Mouse (Mus musculus): ENCODE measurements around the gene Bves. TPM values are rescaled to one million over a fixed set of nuclear protein-coding genes. Genes with fewer than 3 reads are reported as not detected.
A peak's percentile ranks its signal among the peaks of the same experiment; 100 is the strongest.

Bves gene
- polyA plus RNA-seq, 1 experiment from 2014 or later: 1.7 TPM

DNA sequence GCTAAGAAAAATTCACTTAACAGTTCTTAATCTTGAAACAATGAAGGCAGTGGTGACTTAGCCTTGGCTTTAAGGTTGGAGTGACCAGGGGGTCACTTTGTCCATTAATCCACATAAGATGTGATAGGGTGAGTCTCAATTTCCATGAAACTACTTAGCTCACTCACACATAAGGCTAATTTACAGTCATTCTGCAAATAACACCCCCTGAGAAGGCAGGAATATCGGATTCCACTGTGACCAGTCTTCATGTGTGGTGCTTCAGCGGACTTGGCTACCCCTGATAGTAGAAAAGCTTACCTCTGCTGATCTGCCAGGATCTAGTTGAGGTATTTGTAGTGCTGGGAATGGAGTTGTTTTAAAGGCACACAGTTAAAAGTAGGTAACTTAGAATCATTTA is 35.0 kb downstream of the Bves start:
- Histone ChIP-seq H3K27ac (ENCODE audit: low read depth, low read length) (no peak overlapping the region), H3K9ac (ENCODE audit: low read length) (no peak overlapping the region), H3K36me3 (ENCODE audit: control insufficient read depth, insufficient read depth, low read length) (no peaks in the 10 kb centered on the region), H3K27me3 (ENCODE audit: control insufficient read depth, insufficient read depth, low read length) (no peaks in the 10 kb centered on the region), H3K9me3 (ENCODE audit: control insufficient read depth, low read length) (no peaks in the 10 kb centered on the region), H3K4me1 (ENCODE audit: control insufficient read depth, insufficient read depth, low read length) (no peaks in the 10 kb centered on the region), H3K4me2 (no peak overlapping the region), H3K4me3 (ENCODE audit: low read depth, low read length) (no peak overlapping the region)
- peak; percentile 12 for DNase-seq (ENCODE audit: low spot score, missing footprints)
- 85% methylated on average over 2 of the region's 2 CpGs for WGBS
- ATAC-seq (ENCODE audit: low FRiP score): no peak

DNA sequence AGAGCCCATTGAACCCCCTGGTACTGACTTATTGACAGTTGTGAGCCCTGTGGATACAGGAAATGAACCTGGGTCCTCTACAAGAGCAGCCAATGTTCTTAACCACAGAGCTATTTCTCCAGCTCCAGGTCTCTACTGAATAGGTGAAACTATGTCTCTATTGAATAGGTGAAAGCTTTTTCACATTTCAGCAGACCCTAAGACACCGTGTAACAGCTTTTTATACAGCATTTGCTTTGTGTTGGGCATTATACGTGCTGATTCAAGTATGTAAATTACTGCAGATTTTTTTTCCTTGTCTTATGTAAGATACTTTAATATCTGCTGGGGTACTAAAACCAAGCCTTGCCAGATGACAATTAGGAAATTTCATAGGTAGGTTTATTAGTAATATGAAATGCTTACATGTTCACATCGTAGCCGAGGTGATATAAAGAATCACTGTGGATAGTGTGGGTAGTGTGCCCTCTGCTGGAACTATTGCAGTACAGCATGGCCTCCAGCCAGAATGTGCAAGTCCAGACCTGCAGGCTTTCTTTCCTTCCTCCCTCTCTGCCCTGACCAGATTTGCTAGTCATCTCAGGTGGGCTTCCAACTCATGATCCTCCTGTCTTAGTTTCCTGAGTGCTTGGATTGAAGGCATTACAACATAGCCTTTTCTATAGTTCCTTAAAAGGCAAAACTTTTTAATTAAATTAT is 37.6 kb downstream of the Bves start:
- Histone ChIP-seq H3K4me1 (ENCODE audit: control insufficient read depth, insufficient read depth, low read length) (no peaks in the 10 kb centered on the region), H3K9me3 (ENCODE audit: control insufficient read depth, low read length) (no peaks in the 10 kb centered on the region), H3K27me3 (ENCODE audit: control insufficient read depth, insufficient read depth, low read length) (no peaks in the 10 kb centered on the region), H3K27ac (ENCODE audit: low read depth, low read length) (no peak overlapping the region), H3K9ac (ENCODE audit: low read length) (no peak overlapping the region), H3K4me2 (no peak overlapping the region), H3K36me3 (ENCODE audit: control insufficient read depth, insufficient read depth, low read length) (no peaks in the 10 kb centered on the region), H3K4me3 (ENCODE audit: low read depth, low read length) (no peak overlapping the region)
- ATAC-seq (ENCODE audit: low FRiP score): peak; percentile 70; the same call in 1 of the 2 replicates
- DNase-seq (ENCODE audit: low spot score, missing footprints): peak; percentile 91
- WGBS: 69% methylated on average over 4 of the region's 4 CpGs

DNA sequence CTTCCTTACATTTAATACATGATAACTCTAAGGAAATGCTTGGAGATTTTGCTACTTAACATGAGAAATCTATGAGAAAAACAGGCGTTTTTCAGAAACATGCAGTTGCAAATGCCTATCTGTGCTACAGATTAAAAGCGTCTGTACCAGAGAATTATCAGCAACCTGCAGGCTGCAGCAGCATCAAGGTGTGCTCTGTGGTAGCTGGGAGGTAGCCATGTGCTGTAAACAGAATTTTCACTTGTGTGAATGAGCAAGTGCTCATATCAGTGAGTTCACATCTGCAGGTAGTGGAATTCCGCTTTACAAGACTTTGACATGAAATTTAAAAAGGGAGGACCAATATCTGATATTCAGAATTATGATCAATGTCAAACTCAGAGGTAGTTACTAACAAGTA is 42.7 kb downstream of the Bves start:
- DNase-seq (ENCODE audit: low spot score, missing footprints) (peak; percentile 77), ATAC-seq (ENCODE audit: low FRiP score) (no peak)
- Histone ChIP-seq H3K4me3 (ENCODE audit: low read depth, low read length) (no peak overlapping the region), H3K4me2 (no peak overlapping the region), H3K27me3 (ENCODE audit: control insufficient read depth, insufficient read depth, low read length) (no peaks in the 10 kb centered on the region), H3K9me3 (ENCODE audit: control insufficient read depth, low read length) (no peaks in the 10 kb centered on the region), H3K27ac (ENCODE audit: low read depth, low read length) (no peak overlapping the region), H3K36me3 (ENCODE audit: control insufficient read depth, insufficient read depth, low read length) (no peaks in the 10 kb centered on the region), H3K9ac (ENCODE audit: low read length) (no peak overlapping the region), H3K4me1 (ENCODE audit: control insufficient read depth, insufficient read depth, low read length) (no peaks in the 10 kb centered on the region)
- 95% methylated on average over 3 of the region's 3 CpGs for WGBS

DNA sequence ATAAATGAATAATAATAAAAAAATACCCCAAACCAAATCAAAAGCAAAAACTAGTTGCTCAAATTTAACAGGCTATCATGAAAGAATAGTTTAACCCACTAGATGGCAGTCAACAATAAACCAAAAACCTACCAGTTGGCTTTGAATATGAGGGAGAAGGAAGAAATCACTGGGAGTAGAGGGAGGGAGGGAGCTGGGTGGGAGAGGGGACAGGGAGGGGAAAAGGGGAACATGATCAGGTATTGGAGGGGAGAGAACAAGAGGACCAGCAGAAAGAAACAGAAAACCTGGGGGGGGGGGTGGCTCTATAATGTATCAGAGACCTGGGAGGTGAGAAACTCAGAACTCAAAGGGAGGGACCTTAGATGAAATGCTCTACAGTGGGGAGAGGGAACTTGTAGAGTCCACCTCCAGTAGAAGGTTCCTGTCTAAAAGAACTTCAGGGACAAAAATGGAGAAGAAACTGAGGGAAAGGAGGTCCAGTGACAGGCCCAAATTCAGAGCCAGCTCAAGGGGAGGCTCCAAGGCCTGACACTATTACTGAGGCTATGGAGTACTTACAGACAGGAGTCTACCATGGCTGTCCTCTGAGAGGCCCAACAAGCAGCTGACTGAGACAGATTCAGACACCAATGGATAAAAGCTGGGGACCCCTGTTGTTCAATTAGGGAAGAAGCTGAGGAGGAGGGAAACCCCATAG is 46.5 kb downstream of the Bves start:
- H3K4me2 ChIP-seq: no peak overlapping the region
- no peak overlapping the region for H3K4me3 ChIP-seq (ENCODE audit: low read depth, low read length)
- H3K36me3 ChIP-seq (ENCODE audit: control insufficient read depth, insufficient read depth, low read length): no peaks in the 10 kb centered on the region
- H3K9ac ChIP-seq (ENCODE audit: low read length): no peak overlapping the region
- H3K9me3 ChIP-seq (ENCODE audit: control insufficient read depth, low read length): no peaks in the 10 kb centered on the region
- ATAC-seq (ENCODE audit: low FRiP score): peak; percentile 62; the same call in 1 of the 2 replicates
- no peaks in the 10 kb centered on the region for H3K27me3 ChIP-seq (ENCODE audit: control insufficient read depth, insufficient read depth, low read length)
- peak; percentile 85 for DNase-seq (ENCODE audit: low spot score, missing footprints)
- no peak overlapping the region for H3K27ac ChIP-seq (ENCODE audit: low read depth, low read length)
- H3K4me1 ChIP-seq (ENCODE audit: control insufficient read depth, insufficient read depth, low read length): no peaks in the 10 kb centered on the region

DNA sequence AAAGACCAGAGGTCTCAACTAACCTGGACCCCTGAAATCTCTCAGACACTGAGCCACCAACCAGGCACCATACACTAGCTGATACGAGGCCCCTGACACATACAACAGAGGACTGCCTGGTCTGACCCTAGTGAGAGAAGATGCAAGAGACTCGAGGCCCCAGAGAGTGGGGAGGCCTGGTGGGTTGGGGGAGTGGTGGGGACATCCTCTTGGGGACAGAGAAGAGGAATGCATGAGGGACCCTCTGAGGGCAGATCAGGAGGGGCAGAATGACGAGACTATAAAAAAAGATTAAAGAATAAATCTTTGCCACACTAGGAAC is 47.0 kb downstream of the Bves start:
- no peaks in the 10 kb centered on the region for H3K4me1 ChIP-seq (ENCODE audit: control insufficient read depth, insufficient read depth, low read length)
- WGBS: 63% methylated on average over 3 of the region's 3 CpGs

DNA sequence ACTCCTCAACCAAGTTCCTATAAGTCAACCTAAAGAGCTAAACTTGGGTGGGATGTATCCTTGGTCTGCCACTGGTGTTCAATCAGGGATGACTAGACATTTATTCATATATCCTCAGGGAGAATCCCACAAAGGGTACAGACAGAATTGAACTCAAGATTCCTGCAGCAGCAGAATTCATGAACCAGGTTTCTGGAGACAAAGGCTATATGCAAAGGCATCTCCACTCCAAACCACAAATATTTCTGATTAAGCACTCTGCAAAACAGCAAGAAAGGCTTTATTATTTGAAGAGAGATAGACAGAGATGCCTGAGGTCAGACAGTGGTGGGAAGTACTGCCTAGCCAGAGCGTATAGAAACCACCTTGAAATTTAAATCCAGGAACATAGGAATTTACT is 62.6 kb downstream of the Bves start:
- Histone ChIP-seq H3K4me1 (ENCODE audit: control insufficient read depth, insufficient read depth, low read length) (no peaks in the 10 kb centered on the region), H3K4me3 (ENCODE audit: low read depth, low read length) (no peak overlapping the region), H3K9me3 (ENCODE audit: control insufficient read depth, low read length) (no peaks in the 10 kb centered on the region), H3K27me3 (ENCODE audit: control insufficient read depth, insufficient read depth, low read length) (no peaks in the 10 kb centered on the region), H3K27ac (ENCODE audit: low read depth, low read length) (no peak overlapping the region), H3K36me3 (ENCODE audit: control insufficient read depth, insufficient read depth, low read length) (no peaks in the 10 kb centered on the region; the same call in 1 of the 2 replicates), H3K4me2 (no peak overlapping the region), H3K9ac (ENCODE audit: low read length) (no peak overlapping the region)
- ATAC-seq (ENCODE audit: low FRiP score) (no peak), DNase-seq (ENCODE audit: low spot score, missing footprints) (peak; percentile 78)
- 71% methylated on average over 1 of the region's 1 CpGs for WGBS

More for the DNA sequence above, 47.0 kb downstream of the Bves start:
- ATAC-seq (ENCODE audit: low FRiP score) (0 out of 2 replicates have a peak, but pooled peaks have one; percentile 14), DNase-seq (ENCODE audit: low spot score, missing footprints) (peak; percentile 0)
- no peak overlapping the region for H3K4me3 ChIP-seq (ENCODE audit: low read depth, low read length)
- no peaks in the 10 kb centered on the region for H3K27me3 ChIP-seq (ENCODE audit: control insufficient read depth, insufficient read depth, low read length)
- H3K36me3 ChIP-seq (ENCODE audit: control insufficient read depth, insufficient read depth, low read length): no peaks in the 10 kb centered on the region
- H3K4me2 ChIP-seq: no peak overlapping the region
- H3K9me3 ChIP-seq (ENCODE audit: control insufficient read depth, low read length): no peaks in the 10 kb centered on the region
- H3K27ac ChIP-seq (ENCODE audit: low read depth, low read length): no peak overlapping the region
- H3K9ac ChIP-seq (ENCODE audit: low read length): no peak overlapping the region

DNA sequence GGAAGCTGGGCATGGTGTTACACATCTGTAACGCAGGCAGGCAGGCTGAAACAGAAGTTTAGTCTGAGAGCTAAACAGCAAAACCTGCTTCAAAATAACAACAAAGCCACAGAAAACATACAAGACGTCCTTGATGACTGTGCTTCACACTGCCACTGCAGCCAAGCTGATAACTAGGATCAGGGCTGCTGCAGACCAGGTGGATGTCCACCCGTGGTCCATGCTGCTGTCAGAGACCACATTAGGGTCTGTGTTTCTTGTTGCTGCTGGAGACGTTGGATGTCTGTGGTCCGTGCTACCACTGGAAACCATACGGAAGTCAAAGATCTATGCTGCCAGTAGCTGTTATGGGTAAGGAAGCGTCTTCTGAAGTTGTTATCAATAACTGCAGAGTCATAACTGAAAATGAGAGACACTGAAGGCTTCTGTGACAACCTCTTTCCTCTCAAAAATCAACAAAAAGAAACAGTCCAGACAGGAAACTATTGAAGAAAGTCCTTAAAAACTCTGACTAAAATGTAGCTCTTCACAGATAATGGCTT is 64.2 kb downstream of the Bves start:
- Histone ChIP-seq H3K36me3 (ENCODE audit: control insufficient read depth, insufficient read depth, low read length) (no peaks in the 10 kb centered on the region; the same call in 1 of the 2 replicates), H3K9me3 (ENCODE audit: control insufficient read depth, low read length) (no peaks in the 10 kb centered on the region), H3K27ac (ENCODE audit: low read depth, low read length) (no peak overlapping the region), H3K27me3 (ENCODE audit: control insufficient read depth, insufficient read depth, low read length) (no peaks in the 10 kb centered on the region), H3K4me1 (ENCODE audit: control insufficient read depth, insufficient read depth, low read length) (no peaks in the 10 kb centered on the region), H3K9ac (ENCODE audit: low read length) (no peak overlapping the region), H3K4me3 (ENCODE audit: low read depth, low read length) (no peak overlapping the region), H3K4me2 (no peak overlapping the region)
- WGBS: 91% methylated on average over 7 of the region's 7 CpGs
- DNase-seq (ENCODE audit: low spot score, missing footprints) (peak; percentile 12), ATAC-seq (ENCODE audit: low FRiP score) (no peak)

DNA sequence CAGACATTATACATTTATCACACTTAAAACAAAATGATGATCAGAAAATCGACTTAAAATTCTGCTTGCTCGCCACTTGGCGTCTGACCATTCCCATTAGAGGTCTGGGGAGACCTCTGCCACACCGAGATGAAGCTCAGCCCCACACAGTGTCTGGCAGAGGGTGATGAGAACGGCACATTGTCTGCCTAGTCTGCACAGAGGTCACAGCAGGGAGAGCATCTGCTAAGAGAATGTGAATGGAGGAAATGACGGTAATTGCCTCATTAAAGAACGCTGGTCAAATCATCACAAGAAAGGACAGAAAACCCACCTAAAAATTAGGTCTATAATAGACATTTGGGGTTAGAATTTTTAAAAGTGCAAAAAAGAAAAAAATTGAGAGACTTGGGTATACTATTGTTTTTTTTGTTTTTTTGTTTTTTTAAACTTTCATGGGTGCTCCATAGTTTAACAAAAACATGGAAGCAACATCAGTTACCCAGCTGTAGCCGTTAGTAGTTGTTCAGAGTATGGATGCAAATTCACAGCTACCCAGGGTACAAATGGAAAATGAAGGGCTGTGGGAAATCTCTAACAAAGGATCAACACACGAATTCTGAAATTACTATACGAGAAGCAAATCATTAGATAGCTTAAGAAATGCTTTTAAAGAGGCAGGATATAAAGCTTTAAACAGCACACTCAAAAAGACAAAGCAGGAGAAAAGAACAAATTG is 75.2 kb downstream of the Bves start:
- Histone ChIP-seq H3K9me3 (ENCODE audit: control insufficient read depth, low read length) (no peaks in the 10 kb centered on the region), H3K27me3 (ENCODE audit: control insufficient read depth, insufficient read depth, low read length) (no peaks in the 10 kb centered on the region), H3K4me3 (ENCODE audit: low read depth, low read length) (no peak overlapping the region), H3K36me3 (ENCODE audit: control insufficient read depth, insufficient read depth, low read length) (no peaks in the 10 kb centered on the region), H3K4me2 (no peak overlapping the region), H3K27ac (ENCODE audit: low read depth, low read length) (peak overlapping the region; percentile 32; the same call in 1 of the 2 replicates), H3K9ac (ENCODE audit: low read length) (no peak overlapping the region; the same call in 1 of the 2 replicates), H3K4me1 (ENCODE audit: control insufficient read depth, insufficient read depth, low read length) (peaks cover 13% of the 10 kb centered on the region)
- ATAC-seq (ENCODE audit: low FRiP score) (peak; percentile 97), DNase-seq (ENCODE audit: low spot score, missing footprints) (peak; percentile 90)
- WGBS: 6% methylated on average over 10 of the region's 10 CpGs

DNA sequence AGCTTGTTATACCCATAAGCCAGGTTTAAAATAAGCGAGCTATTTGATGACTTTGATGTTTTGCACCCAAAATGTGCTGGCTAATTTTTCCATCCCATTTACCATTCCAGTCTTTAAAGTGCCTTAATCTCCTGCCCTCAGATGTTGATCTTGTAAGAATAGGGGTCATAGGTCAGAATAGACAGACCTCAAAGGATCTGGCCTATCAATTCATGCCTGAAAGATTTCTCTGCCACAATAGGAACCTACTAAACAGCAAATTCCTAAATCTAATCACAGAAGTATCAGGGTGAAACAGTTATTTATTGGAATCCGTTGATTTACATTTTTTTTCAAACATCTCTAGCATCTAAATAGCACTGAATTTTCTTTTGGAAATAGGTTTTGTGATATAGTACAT is 76.2 kb downstream of the Bves start:
- Histone ChIP-seq H3K36me3 (ENCODE audit: control insufficient read depth, insufficient read depth, low read length) (no peaks in the 10 kb centered on the region), H3K9ac (ENCODE audit: low read length) (no peak overlapping the region), H3K4me1 (ENCODE audit: control insufficient read depth, insufficient read depth, low read length) (peaks cover 13% of the 10 kb centered on the region), H3K27me3 (ENCODE audit: control insufficient read depth, insufficient read depth, low read length) (no peaks in the 10 kb centered on the region), H3K9me3 (ENCODE audit: control insufficient read depth, low read length) (no peaks in the 10 kb centered on the region), H3K4me3 (ENCODE audit: low read depth, low read length) (no peak overlapping the region), H3K4me2 (no peak overlapping the region), H3K27ac (ENCODE audit: low read depth, low read length) (no peak overlapping the region)
- peak; percentile 67 for ATAC-seq (ENCODE audit: low FRiP score)
- peak; percentile 90 for DNase-seq (ENCODE audit: low spot score, missing footprints)
- WGBS: 7% methylated on average over 2 of the region's 2 CpGs

Data from midbrain, embryonic 11.5 days (tissue).